ENCODE assay signal across 10 mouse cellular contexts in genomic region chr14:55496761-55497448, GRCm38 (mm10). TPM values are rescaled to one million over a fixed set of nuclear protein-coding genes. Genes with fewer than 3 reads are reported as not detected.
DNase-seq lines count a peak whose midpoint lies in the region; ATAC-seq and TF ChIP-seq lines count a peak whose summit lies in the region.
"Had no signal": no experiment of that assay in that cellular context is flagged by ENCODE, and none has a peak within 500 bp of the region (broad histone marks: within the 10 kb centered on the region; RNA-seq: fewer than 3 reads in every experiment).

No protein-coding gene starts in this region.

- DNase-seq in frontal cortex, adult 2 months (ENCODE audit: extremely low spot score in 1 of 2, low spot score in 1 of 2): no peak
- DNase-seq in lung, embryonic 14.5 days: no peak
- DNase-seq in lung, postnatal 10 days: no peak
- no peak for DNase-seq in thymus, postnatal 10 days (ENCODE audit: low spot score in 2 of 2)
- no peak for DNase-seq in adrenal gland, postnatal 14 days

- 54% methylated on average over 16 of the region's 16 CpGs for WGBS in lung, embryonic 14.5 days
- WGBS in hindbrain, embryonic 16.5 days: 78% methylated on average over 15 of the region's 16 CpGs
- 78% methylated on average over 16 of the region's 16 CpGs for WGBS in neural tube, embryonic 13.5 days

- H3K4me3 ChIP-seq in lung, embryonic 14.5 days (ENCODE audit: low read depth, low read length): no peak overlapping the region
- no peak overlapping the region for H3K4me3 ChIP-seq in hindbrain, embryonic 16.5 days (ENCODE audit: low read length)
- no peak overlapping the region for H3K4me3 ChIP-seq in neural tube, embryonic 13.5 days

- no peak overlapping the region for H3K4me2 ChIP-seq in lung, embryonic 14.5 days
- no peak overlapping the region for H3K4me2 ChIP-seq in hindbrain, embryonic 16.5 days (ENCODE audit: low read length)
- H3K4me2 ChIP-seq in neural tube, embryonic 13.5 days: no peak overlapping the region

- no peaks in the 10 kb centered on the region for H3K27me3 ChIP-seq in lung, embryonic 14.5 days (ENCODE audit: insufficient read depth, low read length)
- no peaks in the 10 kb centered on the region for H3K27me3 ChIP-seq in hindbrain, embryonic 16.5 days (replicated peaks; ENCODE audit: control insufficient read depth, insufficient read depth, low read length)
- no peaks in the 10 kb centered on the region for H3K27me3 ChIP-seq in neural tube, embryonic 13.5 days
- H3K27me3 ChIP-seq: Patski had no signal

- no peak for TF ChIP-seq CTCF in lung, embryonic 14.5 days (IDR thresholded peaks at IDR 0.05; ENCODE audit: low read depth)

- H3K4me1 ChIP-seq in lung, embryonic 14.5 days (ENCODE audit: insufficient read depth): peaks cover under 1% of the 10 kb centered on the region; the same call in 1 of the 2 replicates
- H3K4me1 ChIP-seq in hindbrain, embryonic 16.5 days (ENCODE audit: control insufficient read depth, insufficient read depth, low read depth, low read length): peaks cover 7% of the 10 kb centered on the region
- peaks cover 12% of the 10 kb centered on the region for H3K4me1 ChIP-seq in neural tube, embryonic 13.5 days (replicated peaks)

- H3K27ac ChIP-seq in lung, embryonic 14.5 days (ENCODE audit: low read depth): no peak overlapping the region
- no peak overlapping the region for H3K27ac ChIP-seq in hindbrain, embryonic 16.5 days (ENCODE audit: low read depth, low read length)
- no peak overlapping the region for H3K27ac ChIP-seq in neural tube, embryonic 13.5 days (replicated peaks)

- no peak overlapping the region for H3K9ac ChIP-seq in lung, embryonic 14.5 days
- no peak overlapping the region for H3K9ac ChIP-seq in hindbrain, embryonic 16.5 days (ENCODE audit: low read depth, low read length)
- H3K9ac ChIP-seq in neural tube, embryonic 13.5 days: no peak overlapping the region

- H3K36me3 ChIP-seq in lung, embryonic 14.5 days (ENCODE audit: insufficient read depth): no peaks in the 10 kb centered on the region
- H3K36me3 ChIP-seq in hindbrain, embryonic 16.5 days (ENCODE audit: control insufficient read depth, insufficient read depth, low read length): peaks cover 26% of the 10 kb centered on the region
- peaks cover 83% of the 10 kb centered on the region for H3K36me3 ChIP-seq in neural tube, embryonic 13.5 days

- 0 out of 2 replicates have a peak, but pooled peaks have one; percentile 7 for ATAC-seq in frontal cortex, adult (ENCODE audit: low TSS enrichment)
- peak; percentile 43 for ATAC-seq in lung, embryonic 14.5 days (ENCODE audit: insufficient read depth)
- ATAC-seq in hindbrain, embryonic 16.5 days: peak; percentile 28; the same call in 1 of the 2 replicates
- ATAC-seq in neural tube, embryonic 13.5 days (ENCODE audit: low read depth): peak; percentile 33; the same call in 1 of the 2 replicates

- no peaks in the 10 kb centered on the region for H3K9me3 ChIP-seq in lung, embryonic 14.5 days (ENCODE audit: low read depth, low read length)
- no peaks in the 10 kb centered on the region for H3K9me3 ChIP-seq in hindbrain, embryonic 16.5 days (ENCODE audit: control insufficient read depth, low read length)
- H3K9me3 ChIP-seq in neural tube, embryonic 13.5 days: no peaks in the 10 kb centered on the region

RNA-seq across cellular contexts. Expression of gene Carmil3, which starts 6.5 kb away (rescaled TPM):
- polyA plus RNA-seq in frontal cortex, adult 2 months (2012; rRNA removed): 69.2 and 72.1 TPM in 2 replicates
- 2.8 and 3.1 TPM in 2 replicates for polyA plus RNA-seq in lung, embryonic 14.5 days (2014; fragmentation: Nextera tagmentation; extraction: Ambion mirVana)
- polyA plus RNA-seq in hindbrain, embryonic 16.5 days (2015; fragmentation: Nextera tagmentation; extraction: Ambion mirVana): 22.9 and 26.2 TPM in 2 replicates
- polyA plus RNA-seq in neural tube, embryonic 13.5 days (2015; fragmentation: Nextera tagmentation; extraction: Ambion mirVana): 19.6 and 21.7 TPM in 2 replicates
- 6.9 TPM in 2 replicates for total RNA-seq in adrenal gland, postnatal 14 days (2021)

RNA-seq across cellular contexts. Expression of gene Cpne6, which starts 13.3 kb away (rescaled TPM):
- 512 and 532 TPM in 2 replicates for polyA plus RNA-seq in frontal cortex, adult 2 months (2012; rRNA removed)
- polyA plus RNA-seq in lung, embryonic 14.5 days (2014; fragmentation: Nextera tagmentation; extraction: Ambion mirVana): 0.15 and 0.25 TPM in 2 replicates
- polyA plus RNA-seq in hindbrain, embryonic 16.5 days (2015; fragmentation: Nextera tagmentation; extraction: Ambion mirVana): 10.2 and 11.7 TPM in 2 replicates
- 5.7 and 10.1 TPM in 2 replicates for polyA plus RNA-seq in neural tube, embryonic 13.5 days (2015; fragmentation: Nextera tagmentation; extraction: Ambion mirVana)
- 0.45 TPM in 1 of 2 replicates, not detected in the other for total RNA-seq in adrenal gland, postnatal 14 days (2021)
- polyA plus RNA-seq: Patski had no signal

RNA-seq across cellular contexts. Expression of gene Dhrs4, which starts 18.3 kb away (rescaled TPM):
- polyA plus RNA-seq in frontal cortex, adult 2 months (2012; rRNA removed): 17.1 and 17.6 TPM in 2 replicates
- polyA plus RNA-seq in lung, embryonic 14.5 days (2014; fragmentation: Nextera tagmentation; extraction: Ambion mirVana): 66.6 and 68.6 TPM in 2 replicates
- polyA plus RNA-seq in hindbrain, embryonic 16.5 days (2015; fragmentation: Nextera tagmentation; extraction: Ambion mirVana): 28.6 and 29.5 TPM in 2 replicates
- polyA plus RNA-seq in neural tube, embryonic 13.5 days (2015; fragmentation: Nextera tagmentation; extraction: Ambion mirVana): 26.1 and 31.9 TPM in 2 replicates
- total RNA-seq in adrenal gland, postnatal 14 days (2021): 130 and 149 TPM in 2 replicates

RNA-seq across cellular contexts. Expression of gene Nrl, which starts 27.9 kb away (rescaled TPM):
- 0.69 and 0.82 TPM in 2 replicates for polyA plus RNA-seq in frontal cortex, adult 2 months (2012; rRNA removed)
- polyA plus RNA-seq in lung, embryonic 14.5 days (2014; fragmentation: Nextera tagmentation; extraction: Ambion mirVana): not detected in 2 replicates
- 0.15 and 0.23 TPM in 2 replicates for polyA plus RNA-seq in hindbrain, embryonic 16.5 days (2015; fragmentation: Nextera tagmentation; extraction: Ambion mirVana)
- 0.07 TPM in 1 of 2 replicates, not detected in the other for polyA plus RNA-seq in neural tube, embryonic 13.5 days (2015; fragmentation: Nextera tagmentation; extraction: Ambion mirVana)
- not detected in 2 replicates for total RNA-seq in adrenal gland, postnatal 14 days (2021)
- total RNA-seq: gastrocnemius, postnatal 10 days had no signal
- polyA plus RNA-seq: Patski had no signal

RNA-seq across cellular contexts. Expression of gene Pck2, which starts 43.2 kb away (rescaled TPM):
- polyA plus RNA-seq in frontal cortex, adult 2 months (2012; rRNA removed): 30.5 and 36.9 TPM in 2 replicates
- polyA plus RNA-seq in lung, embryonic 14.5 days (2014; fragmentation: Nextera tagmentation; extraction: Ambion mirVana): 52.1 and 55.4 TPM in 2 replicates
- polyA plus RNA-seq in hindbrain, embryonic 16.5 days (2015; fragmentation: Nextera tagmentation; extraction: Ambion mirVana): 29.3 and 32.4 TPM in 2 replicates
- 18.7 and 20.3 TPM in 2 replicates for polyA plus RNA-seq in neural tube, embryonic 13.5 days (2015; fragmentation: Nextera tagmentation; extraction: Ambion mirVana)
- 35.1 and 42.8 TPM in 2 replicates for total RNA-seq in adrenal gland, postnatal 14 days (2021)

Comparison
In these comparisons a context has a peak if more than half of its experiments do, and no peak if none do; other contexts are left out.
1. RNA of gene Cpne6, which starts 13.3 kb away (polyA plus RNA-seq): 512 to 532 TPM in frontal cortex, adult 2 months; 10.2 to 11.7 TPM in hindbrain, embryonic 16.5 days, 5.7 to 10.1 TPM in neural tube, embryonic 13.5 days and 0.15 to 0.25 TPM in lung, embryonic 14.5 days; every median in the first group is over 10 times any median in the second.
2. Peak in every context shown above with its lines, with median percentiles within 50 percentile points of each other: ATAC-seq.